ENCODE assay signal across 8 mouse cellular contexts in the genomic region with DNA sequence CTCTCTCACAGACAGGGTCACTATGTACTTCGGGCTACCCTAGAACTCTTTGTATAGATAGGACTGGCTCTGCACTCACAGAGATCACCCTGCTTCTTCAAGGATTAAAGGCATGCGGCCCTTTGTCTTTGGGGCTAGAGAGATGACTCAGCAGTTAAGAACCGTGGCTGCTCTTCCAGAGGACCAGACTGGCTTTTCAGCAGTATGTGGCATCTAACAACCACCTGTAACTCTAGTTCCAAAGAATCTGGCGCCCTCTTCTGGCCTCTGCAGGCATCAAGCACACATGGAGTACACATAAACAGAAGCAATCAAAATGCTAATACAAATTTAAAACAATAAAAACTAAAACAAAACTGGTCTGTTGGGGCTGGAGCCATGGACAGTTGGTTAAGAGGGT. TPM values are rescaled to one million over a fixed set of nuclear protein-coding genes. Genes with fewer than 3 reads are reported as not detected.
DNase-seq lines count a peak whose midpoint lies in the region; ATAC-seq lines count a peak whose summit lies in the region.

No protein-coding gene starts in this region.

- no peak for ATAC-seq in inflammation-experienced regulatory T-cells, adult 6 months

- peak; percentile 60 to 84 for DNase-seq in cerebellum, postnatal 14 days
- DNase-seq in cerebellum, adult 9-11 months = no peak
- DNase-seq in right cerebral cortex, postnatal 14 days = peak; percentile 63
- no peak for DNase-seq in right cerebral cortex, adult 18-20 months
- peak; percentile 28 for DNase-seq in kidney, postnatal 10 days
- peak; percentile 76 for DNase-seq in naive thymus-derived CD4-positive, alpha-beta T cell, adult 2 months (ENCODE audit: low read depth)
- no peak for DNase-seq in urinary bladder, postnatal 25 days (ENCODE audit: low spot score)

RNA-seq across cellular contexts. Expression of a gene that starts 5.6 kb away (rescaled TPM):
- polyA plus RNA-seq in inflammation-experienced regulatory T-cells, adult 6 months (2017; shearing (Covaris generic)) = 10 to 100 TPM; 10.5 to 21.7 (median 20.0) TPM

RNA-seq across cellular contexts. Expression of a gene that starts 12.2 kb away (rescaled TPM):
- polyA plus RNA-seq in inflammation-experienced regulatory T-cells, adult 6 months (2017; shearing (Covaris generic)) = not detected

RNA-seq across cellular contexts. Expression of a gene that starts 20.2 kb away (rescaled TPM):
- 10 to 100 TPM; 14.5 to 19.9 (median 19.2) TPM for polyA plus RNA-seq in inflammation-experienced regulatory T-cells, adult 6 months (2017; shearing (Covaris generic))

RNA-seq across cellular contexts. Expression of a gene that starts 23.2 kb away (rescaled TPM):
- 1 to 10 TPM in 2 of 3 experiments, under 1 TPM in 1; 0.84 to 1.5 (median 1.1) TPM for polyA plus RNA-seq in inflammation-experienced regulatory T-cells, adult 6 months (2017; shearing (Covaris generic))

RNA-seq across cellular contexts. Expression of a gene that starts 32.8 kb away (rescaled TPM):
- under 1 TPM in 1 of 3 experiments, not detected in 2; 0.28 TPM for polyA plus RNA-seq in inflammation-experienced regulatory T-cells, adult 6 months (2017; shearing (Covaris generic))

Comparison
In these comparisons a context has a peak if more than half of its experiments do, and no peak if none do; other contexts are left out.
1. DNase-seq: peak in cerebellum, postnatal 14 days (2 of 2), right cerebral cortex, postnatal 14 days (single experiment), kidney, postnatal 10 days (single experiment) and naive thymus-derived CD4-positive, alpha-beta T cell, adult 2 months (single experiment); none in cerebellum, adult 9-11 months (single experiment), right cerebral cortex, adult 18-20 months (single experiment) and urinary bladder, postnatal 25 days (single experiment).